Mouse (Mus musculus) liver, adult 2 months (tissue): ENCODE measurements at regions not wholly inside any gene's neighbourhood (a gene's known extent, or its start where the extent isn't known, plus 50 kb on each side); places are given as distances from the start of the nearest gene placed in this dataset.

ENCODE experiments used
- DNase-seq: peaks from one replicate; pipeline ENCODE4 v3.0.0-alpha.2; 2011; ENCODE audit warnings: low read depth, low spot score; ENCODE audit errors: extremely low read depth
- H3K27ac ChIP-seq: fragments of 200-500 bp; replicated peaks from 2 replicates; pipeline ENCODE4 v1.5.1; 2012; ENCODE audit warnings: low read depth, mild to moderate bottlenecking, control low read depth, inconsistent platforms, low read length; ENCODE audit not compliant: insufficient read depth
- H3K27me3 ChIP-seq: fragments of 200-500 bp; 2 replicates; pipeline ENCODE4 v1.6.1; 2012; ENCODE audit warnings: mild to moderate bottlenecking, moderate library complexity, low read length, inconsistent platforms; ENCODE audit not compliant: control insufficient read depth, insufficient read depth
- H3K36me3 ChIP-seq: fragments of 200-500 bp; 2 replicates; pipeline ENCODE4 v1.6.1; 2012; ENCODE audit warnings: low read length, inconsistent platforms; ENCODE audit not compliant: control insufficient read depth, insufficient read depth
- H3K4me1 ChIP-seq: fragments of 200-500 bp; 2 replicates; pipeline ENCODE4 v1.6.1; 2011; ENCODE audit warnings: low read length; ENCODE audit not compliant: control insufficient read depth, insufficient read depth
- H3K4me3 ChIP-seq: fragments of 200-500 bp; 2 replicates; pipeline ENCODE4 v1.5.1; 2011; ENCODE audit warnings: low read depth, mild to moderate bottlenecking, control low read depth, low read length, moderate library complexity; ENCODE audit not compliant: insufficient read depth
- H3K79me2 ChIP-seq: fragments of 200-500 bp; 2 replicates; pipeline ENCODE4 v1.6.1; 2012; ENCODE audit warnings: inconsistent platforms, mild to moderate bottlenecking, low read length, moderate library complexity; ENCODE audit not compliant: control insufficient read depth, insufficient read depth
- H3K9ac ChIP-seq: fragments of 200-500 bp; 2 replicates; pipeline ENCODE4 v1.6.1; 2012; ENCODE audit warnings: low read depth, mild to moderate bottlenecking, control low read depth, inconsistent platforms, low read length
- CTCF ChIP-seq: fragments of 200-500 bp; IDR thresholded peaks from 2 replicates; pipeline ENCODE4 v1.5.1; 2011; ENCODE audit warnings: low read depth, low read length, control low read depth
- POLR2A ChIP-seq: fragments of 200-500 bp; IDR thresholded peaks from 2 replicates; pipeline ENCODE4 v1.6.1; 2011; ENCODE audit warnings: low read length, control low read depth; ENCODE audit not compliant: insufficient read depth; ENCODE audit errors: extremely low read depth
- WGBS: fragments of 180-500 bp; shearing (Covaris S2); methylation state at CpG from one replicate; pipeline ENCODE4 v1.1.7; 2018; 5-methylcytosine and 5-hydroxymethylcytosine counted together

DNA sequence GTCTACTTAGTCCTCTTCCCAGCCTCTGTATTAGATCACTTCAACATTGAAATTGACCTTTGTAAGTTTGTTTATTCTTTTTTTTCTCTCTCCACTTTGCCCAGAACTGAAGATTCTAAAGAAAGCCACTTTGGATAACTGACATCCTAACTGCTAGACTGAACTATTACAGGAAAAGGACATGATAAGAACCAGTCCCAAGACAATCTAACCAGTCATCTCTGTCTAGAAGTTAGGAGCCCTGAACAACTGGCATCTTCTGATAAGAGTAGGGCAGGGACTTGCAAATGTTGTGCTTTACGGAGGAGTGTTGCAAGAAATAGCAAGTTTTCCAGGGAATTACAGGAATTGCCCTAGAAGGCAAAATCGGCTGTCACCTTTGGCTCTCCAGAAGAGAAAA is 53.5 kb downstream of the Cd209f start:
- Histone ChIP-seq H3K27me3 (no peaks in the 10 kb centered on the region), H3K4me3 (no peak overlapping the region), H3K36me3 (no peaks in the 10 kb centered on the region), H3K9ac (no peak overlapping the region), H3K27ac (no peak overlapping the region), H3K79me2 (no peaks in the 10 kb centered on the region), H3K4me1 (no peaks in the 10 kb centered on the region)
- TF ChIP-seq POLR2A (no peak), CTCF (no peak)
- no peak for DNase-seq
- 57% methylated on average over 2 of the region's 2 CpGs for WGBS

- no peak overlapping the region for H3K9ac ChIP-seq
- no peaks in the 10 kb centered on the region for H3K27me3 ChIP-seq
- no peaks in the 10 kb centered on the region for H3K4me1 ChIP-seq
- H3K27ac ChIP-seq, result no peak overlapping the region
- DNase-seq, result peak; percentile 4
- H3K36me3 ChIP-seq, result no peaks in the 10 kb centered on the region
- TF ChIP-seq CTCF, result no peak
- no peak for TF ChIP-seq POLR2A
- H3K79me2 ChIP-seq, result no peaks in the 10 kb centered on the region
- no peak overlapping the region for H3K4me3 ChIP-seq
- WGBS, result 63% methylated on average over 1 of the region's 1 CpGs
Observed at GRCm38 (mm10) chr8:4013402-4014184, 59.0 kb upstream of the Cd209c start.
